Mouse (Mus musculus): ENCODE data around the gene Kctd5. TPM values are rescaled to one million over a fixed set of nuclear protein-coding genes. Genes with fewer than 3 reads are reported as not detected.
"Not testable (repeated sequence)": the region's sequence is repeated elsewhere in the genome, so short reads cannot be mapped to it uniquely, and the experiment has no call there.

Gene Kctd5
- polyA plus RNA-seq (2012; rRNA removed): 27.7 and 35.6 TPM in 2 replicates

GRCm38 (mm10) chr17:24072919-24073696 lies at the start of gene Kctd5:
TSS of gene Kctd5 (minus strand) at chr17:24073485.
- peak; percentile 88 for DNase-seq (ENCODE audit: low spot score)

DNA sequence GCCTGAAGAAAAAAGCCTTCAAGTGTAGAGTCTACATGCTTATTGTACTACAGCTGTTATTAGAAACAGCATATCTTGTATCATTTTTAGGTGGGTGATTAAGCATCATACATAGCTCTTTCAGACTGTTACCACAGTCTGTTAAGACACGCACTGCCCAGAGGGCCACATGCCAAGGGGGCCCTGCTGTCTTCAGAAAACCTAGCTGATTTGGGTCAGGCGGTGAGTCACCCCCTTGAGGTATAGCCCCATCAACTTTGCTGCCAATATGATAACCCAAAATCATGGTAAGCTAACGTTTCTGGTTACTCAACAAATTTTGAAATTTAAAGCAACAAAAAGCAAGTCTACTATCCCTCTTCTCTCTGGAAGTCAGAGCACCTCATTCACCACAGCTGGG lies 46.2 kb upstream of the Kctd5 start:
- DNase-seq (ENCODE audit: low spot score): no peak

- DNase-seq (ENCODE audit: low spot score): no peak
Measured at GRCm38 (mm10) chr17:24113031-24113430, 39.7 kb upstream of the Kctd5 start.

- no peak for DNase-seq (ENCODE audit: low spot score)
Measured at GRCm38 (mm10) chr17:24111256-24111655, 38.0 kb upstream of the Kctd5 start.

DNA sequence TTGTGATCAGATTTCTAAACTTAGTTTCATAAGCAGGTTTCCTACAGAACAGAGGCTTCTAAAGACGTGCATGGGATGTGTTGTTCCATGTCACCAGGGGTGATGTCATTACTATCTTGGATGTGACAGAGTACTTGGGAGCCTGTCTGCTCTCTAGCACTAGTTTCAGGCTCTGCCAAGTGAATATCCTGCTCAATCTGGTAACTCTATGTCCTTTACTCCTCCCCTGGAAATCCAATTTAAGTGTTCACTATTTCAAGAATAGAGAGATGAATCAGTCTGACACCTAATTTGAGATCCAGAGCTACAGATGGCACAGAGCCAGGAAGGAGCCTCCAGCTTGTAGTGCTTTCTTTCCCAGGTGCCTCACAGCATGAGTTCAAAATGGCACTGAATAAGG lies 35.6 kb upstream of the Kctd5 start:
- no peak for DNase-seq (ENCODE audit: low spot score)

DNA sequence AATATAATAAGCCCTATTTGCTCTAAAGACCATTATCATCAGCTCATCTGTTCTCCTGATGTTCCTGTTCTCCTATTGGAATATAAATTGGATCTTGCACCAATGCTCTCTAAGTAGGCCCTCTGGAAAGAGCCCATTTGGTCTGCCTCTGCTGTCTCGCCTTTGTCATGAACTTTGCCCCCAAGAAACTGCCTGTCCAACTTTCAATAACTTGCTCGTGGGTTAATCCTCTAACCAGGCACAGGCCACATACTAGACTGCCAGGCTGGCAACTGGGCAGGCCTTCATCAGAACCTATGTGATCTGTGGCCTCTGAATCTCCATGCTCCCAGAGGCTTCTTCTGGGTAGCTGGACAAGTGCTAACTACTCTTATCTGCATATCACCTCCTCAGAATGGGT lies 31.8 kb upstream of the Kctd5 start:
- DNase-seq (ENCODE audit: low spot score): no peak

DNA sequence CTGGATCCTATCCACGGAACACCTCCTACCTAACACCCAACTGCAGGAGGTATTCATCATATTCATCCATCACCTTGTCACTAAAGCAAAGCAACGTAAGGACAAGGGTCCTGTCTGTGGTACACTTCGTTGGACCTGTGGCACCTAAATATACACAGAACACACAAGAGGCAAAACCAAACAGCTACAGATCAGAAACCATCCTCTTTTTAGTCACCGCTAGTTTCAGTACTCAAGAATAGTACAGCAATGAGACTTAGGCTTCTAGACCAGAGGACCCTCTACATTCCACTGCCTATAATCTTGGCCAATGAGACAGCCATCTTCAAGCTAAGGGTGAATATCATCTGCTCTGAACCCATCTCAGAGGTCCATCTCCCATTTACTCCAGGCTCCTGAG lies 25.1 kb upstream of the Kctd5 start:
- DNase-seq (ENCODE audit: low spot score): no peak

- no peak for DNase-seq (ENCODE audit: low spot score)
Measured at GRCm38 (mm10) chr17:24090575-24090974, 17.3 kb upstream of the Kctd5 start.

- DNase-seq (ENCODE audit: low spot score): not testable (repeated sequence)
Measured at GRCm38 (mm10) chr17:24086399-24086798, 13.1 kb upstream of the Kctd5 start.

DNA sequence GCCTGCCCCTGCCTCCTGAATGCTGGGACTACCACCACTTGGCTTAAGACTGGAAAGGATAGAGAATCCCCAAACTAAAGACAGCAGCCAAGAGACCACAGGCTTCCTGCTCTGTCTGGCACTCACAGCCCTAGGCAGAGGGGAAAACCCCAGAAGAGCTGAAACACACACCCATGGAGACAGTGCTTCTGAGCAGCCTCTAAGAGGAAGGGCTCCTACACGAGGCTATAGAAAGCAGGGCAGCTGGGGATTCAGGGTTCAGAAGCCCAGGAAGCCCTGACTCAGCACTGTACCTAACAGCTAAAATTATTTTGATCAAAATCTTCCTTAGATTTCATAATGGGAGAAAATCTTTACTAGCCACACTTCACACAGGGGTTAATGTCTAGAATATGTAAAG lies 11.3 kb upstream of the Kctd5 start:
- no peak for DNase-seq (ENCODE audit: low spot score)

GRCm38 (mm10) chr17:24077101-24077500 lies 3.8 kb upstream of the Kctd5 start:
- no peak for DNase-seq (ENCODE audit: low spot score)

DNA sequence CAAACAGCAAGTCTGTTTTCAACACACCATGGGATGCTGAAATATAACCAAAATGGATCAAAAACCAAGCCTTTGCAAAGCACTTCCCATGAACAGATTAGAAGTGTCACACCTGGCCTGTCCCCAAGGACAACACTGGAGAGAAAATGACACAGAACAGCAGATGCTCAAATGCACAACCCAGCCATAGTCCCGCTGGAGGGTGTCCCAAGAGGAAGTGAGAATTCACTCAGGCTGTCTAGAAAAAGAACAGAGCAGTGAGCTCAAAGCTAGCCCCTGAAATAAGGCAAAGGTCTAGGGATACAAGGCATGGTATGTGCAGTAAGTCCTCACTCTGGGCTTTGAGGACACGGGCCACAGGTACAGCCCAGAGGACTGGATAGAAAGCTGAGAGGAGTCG lies 3.8 kb downstream of the Kctd5 start:
- DNase-seq (ENCODE audit: low spot score): peak; percentile 14

GRCm38 (mm10) chr17:24068271-24068670 lies 5.0 kb downstream of the Kctd5 start:
- DNase-seq (ENCODE audit: low spot score): peak; percentile 16

DNA sequence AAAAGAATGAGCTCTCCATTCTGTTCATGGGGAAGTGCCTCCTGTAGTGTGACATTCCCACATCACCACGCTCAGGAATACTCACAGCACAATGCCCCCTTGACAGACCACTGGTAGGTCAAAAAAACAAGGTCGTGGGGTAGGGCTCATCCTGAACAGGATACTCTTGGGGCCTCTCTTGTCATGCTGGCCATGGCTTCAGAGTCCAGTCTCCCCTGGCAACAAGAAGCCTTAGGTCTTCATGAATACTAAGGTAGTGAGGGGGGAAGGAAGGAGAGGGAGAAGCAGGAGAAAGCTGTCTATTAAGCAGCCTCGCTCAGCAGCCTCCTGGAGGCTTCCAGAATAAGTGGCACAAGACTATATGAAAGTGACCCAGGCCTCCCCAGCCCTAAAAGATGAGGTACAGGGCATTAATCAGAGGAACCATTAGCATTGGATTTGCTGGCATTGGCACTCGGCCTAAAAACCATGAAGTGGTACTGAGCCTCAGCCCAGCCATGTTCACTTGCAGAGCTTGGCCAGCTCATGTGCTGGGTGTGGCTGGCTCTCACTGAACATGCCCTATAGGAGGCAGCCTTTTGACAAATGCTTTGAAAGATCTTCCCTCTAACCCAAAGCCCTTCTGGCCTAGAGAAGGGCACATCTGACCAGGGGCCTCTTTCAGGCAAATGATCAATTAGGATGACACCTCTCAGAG lies 10.7 kb downstream of the Kctd5 start:
- DNase-seq (ENCODE audit: low spot score): no peak

DNA sequence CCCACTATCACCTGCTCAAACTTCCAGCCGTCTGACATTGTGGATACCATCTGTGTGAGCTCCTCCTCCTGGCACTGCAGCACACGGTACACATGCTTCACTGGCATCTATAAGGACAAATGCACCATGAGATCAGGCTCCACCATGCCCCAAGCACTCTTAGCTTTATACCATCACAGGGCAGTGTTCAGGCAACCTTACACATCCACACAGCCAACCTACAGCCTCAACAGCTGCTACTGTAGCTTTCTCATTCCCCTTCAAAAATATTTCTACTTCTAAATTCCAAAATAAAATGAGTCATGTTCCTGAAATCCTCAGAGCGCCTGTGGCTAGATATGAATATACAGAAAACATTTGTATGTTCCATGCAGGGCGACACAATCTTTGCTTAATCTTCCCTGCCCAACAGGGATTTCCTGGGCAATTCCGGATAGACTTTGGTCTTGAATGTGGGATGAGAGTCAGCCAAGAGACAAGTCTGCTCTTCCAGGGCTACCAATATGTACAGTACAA lies 15.5 kb downstream of the Kctd5 start:
- no peak for DNase-seq (ENCODE audit: low spot score)

DNA sequence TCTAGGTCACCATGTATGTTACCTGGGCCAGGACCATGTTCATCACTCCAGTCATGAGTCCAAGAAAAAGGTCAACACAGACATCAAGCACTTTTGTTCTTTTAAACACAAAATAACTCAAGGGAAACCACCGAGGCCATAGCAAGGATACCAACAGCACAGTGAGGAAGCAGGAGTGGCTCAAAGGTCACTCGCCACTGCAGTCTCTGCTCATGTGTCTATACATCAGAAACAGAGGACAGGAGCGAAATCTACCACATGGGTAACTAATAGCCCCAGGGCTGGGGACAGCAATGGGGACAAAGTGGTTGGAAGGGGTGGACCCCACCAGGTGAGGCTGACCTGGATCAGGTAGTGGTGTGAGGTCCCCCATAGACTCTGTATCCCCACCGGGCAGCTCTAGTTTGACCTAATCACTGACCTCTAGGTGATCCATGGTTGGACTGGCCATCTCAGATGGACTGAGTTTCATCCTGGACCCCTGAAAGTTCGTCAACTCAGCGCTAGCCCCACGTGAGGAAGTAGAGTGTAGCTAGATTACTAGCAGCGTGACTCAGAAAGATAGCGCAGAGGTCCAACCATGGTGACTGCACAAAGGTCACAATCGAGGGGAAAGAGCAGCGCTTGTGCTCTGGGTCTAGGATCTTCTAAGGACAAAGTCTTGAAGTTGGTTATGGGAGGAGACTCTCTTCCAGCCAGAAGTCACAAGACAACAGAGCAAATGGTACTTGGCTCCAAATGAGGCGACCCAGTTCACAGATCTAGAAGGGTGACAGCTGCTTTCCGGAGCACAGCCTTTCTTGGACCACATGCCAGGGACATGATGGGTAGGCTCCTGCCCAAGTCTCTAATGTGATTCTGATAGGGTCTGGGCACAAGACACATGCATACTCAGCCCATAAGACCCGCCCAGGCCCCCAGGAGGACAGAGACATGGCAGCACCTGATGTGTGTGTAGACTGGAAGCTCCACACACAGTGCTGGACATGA lies 16.4 kb downstream of the Kctd5 start:
- no peak for DNase-seq (ENCODE audit: low spot score)

DNA sequence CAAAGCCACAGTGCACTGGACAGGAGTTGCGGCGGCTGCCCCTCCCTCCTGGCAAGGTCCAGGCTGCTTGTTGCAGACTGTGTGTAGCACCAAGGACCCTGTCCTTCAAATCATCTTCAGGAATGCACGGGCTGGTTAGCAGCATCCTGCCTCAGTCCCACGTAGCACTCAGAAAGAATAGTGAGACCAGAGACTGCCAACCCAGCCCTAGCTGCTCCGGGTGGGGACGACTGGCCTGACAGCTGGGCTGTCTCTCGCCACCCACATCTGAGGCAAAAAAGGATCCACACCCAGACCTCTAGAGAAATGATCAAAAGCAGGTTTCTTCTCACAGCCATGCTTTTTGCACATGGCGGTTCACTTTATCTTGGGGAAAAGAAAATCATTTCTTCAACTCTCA lies 24.3 kb downstream of the Kctd5 start:
- no peak for DNase-seq (ENCODE audit: low spot score)

DNA sequence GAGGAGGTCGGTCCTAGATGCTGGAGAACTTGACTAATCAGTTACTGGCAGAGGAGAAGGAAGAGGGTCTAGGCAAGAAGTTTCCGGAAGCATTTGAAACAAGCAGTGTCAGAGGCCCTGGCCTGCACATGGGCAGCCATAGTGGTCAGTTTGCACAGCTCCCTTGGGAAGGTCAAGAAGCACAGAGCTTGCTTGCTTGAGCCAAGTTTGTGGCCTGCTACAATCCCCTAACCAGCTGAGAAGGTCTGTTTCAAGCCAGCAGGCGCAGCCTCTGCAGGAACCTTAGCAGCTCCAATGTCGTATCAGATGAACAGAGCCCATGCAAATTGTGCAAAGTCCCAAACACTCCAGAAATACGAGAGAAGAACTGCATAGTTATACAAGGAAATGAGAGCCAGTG lies 25.2 kb downstream of the Kctd5 start:
- DNase-seq (ENCODE audit: low spot score): no peak

DNA sequence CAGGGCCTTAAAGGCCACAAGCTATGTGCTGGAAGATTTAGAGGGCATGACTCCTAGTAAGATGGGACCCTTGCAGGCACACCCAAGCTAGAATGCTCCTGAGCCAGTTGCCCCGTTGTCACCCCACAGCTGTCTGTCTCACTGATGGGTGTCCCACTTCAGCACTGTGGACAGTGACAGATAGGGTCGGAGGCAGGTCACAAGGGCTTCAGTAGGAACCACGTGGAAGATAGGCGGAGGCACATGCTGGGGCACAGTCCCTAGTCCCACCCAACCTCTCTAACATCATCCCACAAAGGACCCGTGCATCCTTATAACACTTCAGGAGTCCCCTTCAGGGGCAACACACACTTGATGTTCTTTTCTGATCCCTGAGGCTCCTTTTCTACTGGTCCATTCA lies 27.3 kb downstream of the Kctd5 start:
- no peak for DNase-seq (ENCODE audit: low spot score)

- no peak for DNase-seq (ENCODE audit: low spot score)
Measured at GRCm38 (mm10) chr17:24045608-24046007, 27.7 kb downstream of the Kctd5 start.

- DNase-seq (ENCODE audit: low spot score): no peak
Measured at GRCm38 (mm10) chr17:24044482-24044881, 28.8 kb downstream of the Kctd5 start.

GRCm38 (mm10) chr17:24037844-24038243 lies 35.4 kb downstream of the Kctd5 start, which contains the start of gene Prss27:
TSS of gene Prss27 (plus strand) at chr17:24038144.
- DNase-seq (ENCODE audit: low spot score): no peak
